Mouse (Mus musculus) midbrain, embryonic 15.5 days (tissue): Measurements from ENCODE around the gene Aoc3. TPM values are rescaled to one million over a fixed set of nuclear protein-coding genes. Genes with fewer than 3 reads are reported as not detected.
"Not testable (repeated sequence)": the region's sequence is repeated elsewhere in the genome, so short reads cannot be mapped to it uniquely, and the experiment has no call there.

Source experiments
- ATAC-seq: fragments of 200-750 bp; cut with Nextera tagmentation; replicated peaks from 2 replicates; pipeline ENCODE4 v1.8.0; 2017; ENCODE audit warnings: moderate TSS enrichment
- H3K27ac ChIP-seq: fragments of 300-500 bp; sonication (generic); 2 replicates; pipeline ENCODE4 v1.5.1; 2015; ENCODE audit warnings: mild to moderate bottlenecking, inconsistent platforms
- H3K27me3 ChIP-seq: fragments of 300-500 bp; sonication (generic); replicated peaks from 2 replicates; pipeline ENCODE4 v1.6.1; 2015; ENCODE audit warnings: inconsistent platforms
- H3K36me3 ChIP-seq: fragments of 300-500 bp; sonication (generic); replicated peaks from 2 replicates; pipeline ENCODE4 v1.6.1; 2015; ENCODE audit warnings: inconsistent platforms
- H3K4me1 ChIP-seq: fragments of 300-500 bp; sonication (generic); 2 replicates; pipeline ENCODE4 v1.6.1; 2015; ENCODE audit warnings: inconsistent platforms
- H3K4me2 ChIP-seq: fragments of 300-500 bp; sonication (generic); 2 replicates; pipeline ENCODE4 v1.6.1; 2015; ENCODE audit warnings: inconsistent platforms, mild to moderate bottlenecking, moderate library complexity
- H3K4me3 ChIP-seq: fragments of 300-500 bp; sonication (generic); 2 replicates; pipeline ENCODE4 v1.5.1; 2015; ENCODE audit warnings: mild to moderate bottlenecking, inconsistent platforms
- H3K9ac ChIP-seq: fragments of 300-500 bp; sonication (generic); 2 replicates; pipeline ENCODE4 v1.6.1; 2015; ENCODE audit warnings: mild to moderate bottlenecking, inconsistent platforms
- H3K9me3 ChIP-seq: fragments of 300-500 bp; sonication (generic); 2 replicates; pipeline ENCODE4 v1.6.1; 2016; ENCODE audit warnings: inconsistent platforms
- WGBS: fragments of 180-500 bp; shearing (Covaris S2); methylation state at CpG from one replicate; pipeline ENCODE4 v1.1.7; 2015; ENCODE audit warnings: mixed read lengths; 5-methylcytosine and 5-hydroxymethylcytosine counted together
- polyA plus RNA-seq: library from polyadenylated mRNA; unstranded; fragments of >200 nt; fragmentation: Nextera tagmentation; extraction: Ambion mirVana; gene quantifications from 2 replicates; pipeline ENCODE4 v1.2.1, GENCODE M21; 2015

Aoc3 gene
- polyA plus RNA-seq, 1 experiment from 2014 or later: 0.06 TPM

GRCm38 (mm10) chr11:101355916-101356315 is 25.5 kb downstream of the Aoc3 start:
- WGBS: 91% methylated on average over 2 of the region's 2 CpGs
- H3K9me3 ChIP-seq: no peaks in the 10 kb centered on the region
- no peak overlapping the region for H3K4me2 ChIP-seq
- ATAC-seq: no peak
- H3K4me3 ChIP-seq: no peak overlapping the region
- no peaks in the 10 kb centered on the region for H3K27me3 ChIP-seq
- H3K9ac ChIP-seq: no peak overlapping the region
- H3K27ac ChIP-seq: no peak overlapping the region
- H3K4me1 ChIP-seq: no peaks in the 10 kb centered on the region
- no peaks in the 10 kb centered on the region for H3K36me3 ChIP-seq

- H3K9me3 ChIP-seq: no peaks in the 10 kb centered on the region
- no peak overlapping the region for H3K4me2 ChIP-seq
- no peak for ATAC-seq
- no peaks in the 10 kb centered on the region for H3K27me3 ChIP-seq
- H3K9ac ChIP-seq: no peak overlapping the region
- 77% methylated on average over 3 of the region's 3 CpGs for WGBS
- no peaks in the 10 kb centered on the region for H3K4me1 ChIP-seq
- no peak overlapping the region for H3K4me3 ChIP-seq
- H3K27ac ChIP-seq: no peak overlapping the region
- H3K36me3 ChIP-seq: no peaks in the 10 kb centered on the region
These were observed 27.2 kb downstream of the Aoc3 start for GRCm38 (mm10) chr11:101357505-101358182.

GRCm38 (mm10) chr11:101359776-101360175 is 29.4 kb downstream of the Aoc3 start:
- Histone ChIP-seq H3K4me2 (no peak overlapping the region), H3K4me1 (no peaks in the 10 kb centered on the region), H3K9ac (no peak overlapping the region), H3K27me3 (no peaks in the 10 kb centered on the region), H3K36me3 (no peaks in the 10 kb centered on the region), H3K27ac (no peak overlapping the region), H3K9me3 (no peaks in the 10 kb centered on the region), H3K4me3 (no peak overlapping the region)
- ATAC-seq: no peak
- 81% methylated on average over 9 of the region's 9 CpGs for WGBS

GRCm38 (mm10) chr11:101360651-101361113 is 30.3 kb downstream of the Aoc3 start:
- no peaks in the 10 kb centered on the region for H3K4me1 ChIP-seq
- ATAC-seq: no peak
- H3K36me3 ChIP-seq: no peaks in the 10 kb centered on the region
- H3K9ac ChIP-seq: no peak overlapping the region
- no peak overlapping the region for H3K4me2 ChIP-seq
- no peak overlapping the region for H3K4me3 ChIP-seq
- whole genome bisulfite sequencing: 66% methylated on average over 3 of the region's 3 CpGs
- no peaks in the 10 kb centered on the region for H3K9me3 ChIP-seq
- no peaks in the 10 kb centered on the region for H3K27me3 ChIP-seq
- no peak overlapping the region for H3K27ac ChIP-seq

GRCm38 (mm10) chr11:101364531-101364931 is 34.1 kb downstream of the Aoc3 start:
- no peak overlapping the region for H3K27ac ChIP-seq
- no peak overlapping the region for H3K4me2 ChIP-seq
- ATAC-seq: no peak
- no peaks in the 10 kb centered on the region for H3K36me3 ChIP-seq
- no peak overlapping the region for H3K9ac ChIP-seq
- H3K4me3 ChIP-seq: no peak overlapping the region
- H3K9me3 ChIP-seq: no peaks in the 10 kb centered on the region
- no peaks in the 10 kb centered on the region for H3K27me3 ChIP-seq
- H3K4me1 ChIP-seq: no peaks in the 10 kb centered on the region
- 87% methylated on average over 5 of the region's 5 CpGs for WGBS

GRCm38 (mm10) chr11:101367326-101367935 is 37.0 kb downstream of the Aoc3 start, which contains the start of gene G6pc:
G6pc (plus strand) TSS chr11:101367561.
- no peaks in the 10 kb centered on the region for H3K9me3 ChIP-seq
- H3K4me2 ChIP-seq: no peak within 1 kb of the TSS
- H3K4me1 ChIP-seq: no peaks in the 10 kb centered on the region
- H3K4me3 ChIP-seq: no peak within 1 kb of the TSS
- no peaks in the 10 kb centered on the region for H3K36me3 ChIP-seq
- H3K27me3 ChIP-seq: no peaks in the 10 kb centered on the region
- ATAC-seq: no peak
- no peak within 1 kb of the TSS for H3K27ac ChIP-seq
- no peak within 1 kb of the TSS for H3K9ac ChIP-seq
- WGBS: 92% methylated on average over 8 of the region's 8 CpGs

GRCm38 (mm10) chr11:101370141-101370540 is 39.7 kb downstream of the Aoc3 start:
- H3K9ac ChIP-seq: no peak overlapping the region
- 82% methylated on average over 5 of the region's 5 CpGs for WGBS
- no peaks in the 10 kb centered on the region for H3K9me3 ChIP-seq
- H3K36me3 ChIP-seq: no peaks in the 10 kb centered on the region
- no peaks in the 10 kb centered on the region for H3K27me3 ChIP-seq
- no peaks in the 10 kb centered on the region for H3K4me1 ChIP-seq
- H3K4me3 ChIP-seq: no peak overlapping the region
- H3K27ac ChIP-seq: no peak overlapping the region
- no peak overlapping the region for H3K4me2 ChIP-seq
- no peak for ATAC-seq

GRCm38 (mm10) chr11:101374421-101374938 is 44.1 kb downstream of the Aoc3 start:
- H3K4me2 ChIP-seq: no peak overlapping the region
- H3K4me1 ChIP-seq: no peaks in the 10 kb centered on the region
- no peak overlapping the region for H3K9ac ChIP-seq
- H3K4me3 ChIP-seq: no peak overlapping the region
- no peaks in the 10 kb centered on the region for H3K36me3 ChIP-seq
- no peak overlapping the region for H3K27ac ChIP-seq
- WGBS: 68% methylated on average over 7 of the region's 7 CpGs
- ATAC-seq: no peak
- H3K9me3 ChIP-seq: no peaks in the 10 kb centered on the region
- H3K27me3 ChIP-seq: no peaks in the 10 kb centered on the region

GRCm38 (mm10) chr11:101378196-101378595 is 47.8 kb downstream of the Aoc3 start:
- H3K36me3 ChIP-seq, H3K27me3 ChIP-seq, H3K4me1 ChIP-seq, H3K9me3 ChIP-seq, H3K4me2 ChIP-seq, H3K27ac ChIP-seq, H3K9ac ChIP-seq, ATAC-seq, H3K4me3 ChIP-seq: not testable (repeated sequence)
- 95% methylated on average over 8 of the region's 8 CpGs for WGBS

GRCm38 (mm10) chr11:101378926-101379325 is 48.5 kb downstream of the Aoc3 start:
- WGBS: 85% methylated on average over 6 of the region's 6 CpGs
- Histone ChIP-seq H3K36me3 (no peaks in the 10 kb centered on the region), H3K9me3 (no peaks in the 10 kb centered on the region), H3K27ac (no peak overlapping the region), H3K4me3 (no peak overlapping the region), H3K4me1 (no peaks in the 10 kb centered on the region), H3K4me2 (no peak overlapping the region), H3K9ac (no peak overlapping the region), H3K27me3 (no peaks in the 10 kb centered on the region)
- no peak for ATAC-seq

GRCm38 (mm10) chr11:101381817-101382216 is 51.4 kb downstream of the Aoc3 start:
- Histone ChIP-seq H3K9ac (no peak overlapping the region), H3K4me2 (no peak overlapping the region), H3K9me3 (no peaks in the 10 kb centered on the region), H3K36me3 (no peaks in the 10 kb centered on the region), H3K27ac (no peak overlapping the region), H3K4me3 (no peak overlapping the region), H3K27me3 (no peaks in the 10 kb centered on the region), H3K4me1 (no peaks in the 10 kb centered on the region)
- WGBS: 7% methylated on average over 4 of the region's 4 CpGs
- no peak for ATAC-seq
